Mouse (Mus musculus): Measurements from ENCODE around the gene St5. TPM values are rescaled to one million over a fixed set of nuclear protein-coding genes. Genes with fewer than 3 reads are reported as not detected.

The St5 gene
- total RNA-seq, 2 experiments from 2014 or later, result 381 to 390 TPM

DNA sequence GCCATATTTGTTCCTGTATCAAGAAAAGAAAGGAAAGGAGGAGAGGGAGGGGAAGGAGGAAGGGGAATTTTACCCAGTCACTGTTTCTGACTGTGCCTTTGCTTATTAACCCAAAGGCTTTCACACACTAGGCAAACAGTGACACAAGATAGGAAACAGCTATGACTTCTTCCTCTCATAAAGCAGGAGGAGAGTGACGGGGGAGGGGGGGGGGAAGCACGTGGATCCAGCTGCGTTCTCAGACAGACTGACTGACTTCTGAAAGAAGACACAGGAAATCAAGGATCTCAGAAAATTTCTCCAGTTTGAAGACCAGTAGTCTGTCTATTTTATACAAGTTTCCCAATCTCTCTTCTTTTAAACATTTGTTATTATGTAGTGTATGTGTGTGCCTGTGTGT, 56.8 kb downstream of the St5 start:
- no peak for ATAC-seq (replicated peaks; ENCODE audit: low FRiP score, poor library complexity, severe bottlenecking)

DNA sequence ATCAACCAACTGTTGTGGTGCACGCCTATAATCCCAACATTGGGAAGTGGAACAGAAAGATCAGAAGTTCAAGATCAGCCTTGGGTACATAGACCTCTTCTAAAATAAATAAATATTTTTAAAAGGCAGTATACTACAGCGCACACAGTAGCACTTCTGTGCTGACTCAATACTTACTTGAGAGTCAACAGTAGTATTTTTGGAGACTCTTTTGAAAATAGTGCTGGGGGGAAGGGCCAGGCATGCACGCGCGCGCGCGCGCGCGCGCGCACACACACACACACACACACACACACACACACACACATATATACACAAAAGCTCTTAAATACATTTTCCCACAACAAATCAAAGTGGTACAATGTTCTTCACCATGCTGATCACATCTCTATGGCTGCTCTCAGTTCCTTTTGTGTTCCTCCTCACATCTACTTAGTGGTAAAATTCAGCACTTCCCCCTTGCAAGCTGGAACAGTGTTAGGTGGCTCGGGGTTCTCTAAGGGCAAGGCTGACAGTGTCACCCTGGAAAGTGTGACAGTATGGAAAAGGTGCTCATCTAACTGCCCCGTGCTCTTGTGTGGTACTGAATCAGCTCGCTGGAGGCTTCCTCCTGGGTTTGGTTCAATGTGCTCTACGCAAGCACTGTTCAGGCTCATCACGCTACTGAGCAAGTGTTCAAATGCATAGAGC, 60.0 kb downstream of the St5 start:
- no peak for ATAC-seq (replicated peaks; ENCODE audit: low FRiP score, poor library complexity, severe bottlenecking)

DNA sequence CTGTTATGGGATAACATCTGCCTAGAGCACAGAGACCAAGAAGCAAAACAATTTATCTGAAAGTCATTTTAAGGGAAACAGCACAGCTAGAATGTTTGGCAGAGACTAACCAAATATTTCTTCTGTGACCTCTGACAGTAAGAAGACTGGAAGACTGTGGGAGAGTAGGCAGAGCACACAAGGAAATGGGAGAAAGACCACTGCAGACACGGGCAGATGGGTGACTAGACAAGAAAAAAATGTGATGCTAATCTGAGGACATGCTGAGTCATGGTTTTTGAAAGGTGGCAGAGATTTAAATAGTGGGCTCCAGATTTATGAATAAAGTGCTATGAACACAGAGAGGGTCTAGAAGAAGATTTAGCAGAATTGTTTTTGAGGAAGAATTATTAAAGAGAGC, 61.4 kb downstream of the St5 start:
- no peak for ATAC-seq (replicated peaks; ENCODE audit: low FRiP score, poor library complexity, severe bottlenecking)

DNA sequence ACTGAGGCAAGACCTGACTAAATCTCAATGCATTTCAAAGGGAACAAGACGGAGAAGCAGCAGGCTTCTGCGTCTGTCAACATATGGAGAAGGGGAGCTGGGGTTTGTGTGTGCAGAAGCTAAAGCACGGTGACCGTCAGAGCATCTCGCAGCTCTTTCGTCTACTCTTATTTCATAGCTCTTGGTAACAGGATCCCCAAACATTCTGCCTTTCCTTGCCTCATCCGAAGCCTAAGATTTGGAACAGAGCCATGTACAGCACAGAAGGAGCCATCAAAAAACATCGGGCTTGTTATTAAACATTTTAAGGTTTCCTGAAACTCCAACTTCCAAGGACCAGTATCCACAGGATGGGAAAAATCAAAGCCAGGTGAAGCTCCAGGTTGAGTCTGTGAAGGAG, 62.3 kb downstream of the St5 start:
- no peak for ATAC-seq (replicated peaks; ENCODE audit: low FRiP score, poor library complexity, severe bottlenecking)

DNA sequence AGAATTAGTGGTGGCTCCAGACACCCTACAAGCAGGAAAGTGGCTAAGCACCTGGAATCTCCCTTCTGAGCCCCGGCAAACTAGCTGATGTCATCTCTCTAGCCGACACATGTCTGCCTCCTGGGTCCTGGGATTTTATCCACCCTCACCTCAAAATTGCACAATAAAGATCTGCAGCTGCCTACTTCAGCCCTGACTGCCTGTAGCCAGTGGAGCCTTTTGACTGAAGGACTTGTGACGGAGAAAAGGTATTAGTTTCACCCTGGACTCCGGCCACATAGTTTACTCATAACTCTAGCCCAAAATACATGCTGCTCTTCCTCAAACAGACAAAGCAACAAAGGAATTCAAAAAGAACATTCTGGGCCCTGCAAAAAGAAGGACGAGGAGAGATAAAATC, 66.0 kb downstream of the St5 start:
- no peak for ATAC-seq (replicated peaks; ENCODE audit: low FRiP score, poor library complexity, severe bottlenecking)

DNA sequence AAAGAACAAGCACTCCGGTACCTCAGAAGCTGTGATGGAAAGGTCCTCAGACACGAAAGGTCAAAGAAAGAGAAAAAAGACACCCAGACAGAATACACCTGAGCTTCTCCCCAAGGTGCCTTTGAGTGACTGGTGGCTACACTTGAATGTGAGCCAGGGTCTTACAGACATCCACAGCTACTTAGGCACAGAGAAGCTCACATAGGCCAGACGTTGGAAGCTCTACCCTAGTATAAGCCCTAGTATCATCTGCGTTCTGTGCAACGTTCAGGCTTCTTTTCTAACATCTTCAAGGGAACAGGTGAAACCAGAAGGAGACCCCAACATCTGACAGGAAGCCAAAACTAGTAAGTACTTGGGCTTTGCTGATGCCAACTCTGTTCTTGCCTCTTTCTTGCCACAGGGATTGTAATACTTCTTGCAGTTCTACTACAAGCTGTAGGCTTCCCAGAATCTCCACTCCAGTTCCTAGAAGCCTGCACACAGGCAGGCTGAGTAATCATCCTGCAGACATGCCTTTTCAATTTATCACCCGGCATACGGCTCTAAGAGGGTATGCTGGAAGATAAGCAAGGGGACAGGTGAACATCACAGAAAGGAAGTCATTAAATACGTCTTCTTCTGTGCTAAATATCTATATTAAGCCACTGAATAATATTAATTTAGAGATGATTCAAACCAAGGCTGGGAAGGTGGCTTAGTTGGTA, 67.2 kb downstream of the St5 start:
- no peak for ATAC-seq (replicated peaks; ENCODE audit: low FRiP score, poor library complexity, severe bottlenecking)

DNA sequence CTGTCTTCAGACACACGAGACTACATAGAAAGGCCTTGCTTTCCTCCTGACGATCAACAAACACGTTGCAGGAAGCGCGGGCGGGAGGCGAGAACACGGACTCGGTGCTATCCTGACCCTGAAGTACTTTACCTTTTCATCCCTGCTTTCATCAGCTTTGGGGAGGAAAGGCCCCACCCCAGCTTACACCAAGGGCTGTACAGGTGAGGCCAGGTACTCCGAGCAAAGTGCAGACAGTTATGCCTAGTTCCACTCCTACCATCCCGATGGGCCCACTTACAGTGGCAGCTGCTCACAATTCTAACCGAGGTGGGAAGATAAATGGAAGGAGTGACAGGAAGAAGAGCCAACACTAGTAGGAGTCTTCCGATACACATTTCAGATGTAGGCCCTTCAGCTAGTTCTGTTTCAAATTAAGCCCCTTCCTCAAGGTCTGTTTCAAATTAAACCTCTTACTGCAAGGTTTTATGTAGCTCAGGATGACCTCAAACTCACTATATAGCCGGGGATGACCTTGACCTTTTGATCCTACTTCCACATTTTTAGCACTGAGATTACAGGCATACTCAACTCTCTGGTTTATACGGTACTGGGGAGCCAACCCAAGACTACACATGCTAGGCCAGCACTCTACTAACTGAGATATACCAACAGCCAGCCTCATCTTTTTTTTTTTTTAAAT, 69.9 kb downstream of the St5 start:
- no peak for ATAC-seq (replicated peaks; ENCODE audit: low FRiP score, poor library complexity, severe bottlenecking)

DNA sequence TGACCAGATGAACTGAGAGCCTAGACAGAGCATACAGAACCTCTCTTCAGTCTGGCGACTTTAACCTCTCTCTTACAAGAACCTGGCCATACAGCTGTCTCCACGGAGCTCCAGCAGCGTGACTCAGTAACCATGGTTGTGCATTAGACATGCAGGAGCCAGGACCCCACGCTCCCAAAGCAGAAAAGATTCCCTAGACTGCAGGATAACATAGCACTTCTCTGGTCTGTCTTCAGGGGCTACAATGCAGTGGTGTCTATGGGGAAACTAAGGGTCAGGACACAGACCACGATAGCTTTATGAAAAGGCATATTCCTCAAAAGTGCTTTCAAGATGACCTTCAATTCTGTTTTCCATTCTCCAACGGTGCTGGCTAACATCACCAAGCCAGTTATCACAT, 72.1 kb downstream of the St5 start:
- ATAC-seq (replicated peaks; ENCODE audit: low FRiP score, poor library complexity, severe bottlenecking), result no peak

DNA sequence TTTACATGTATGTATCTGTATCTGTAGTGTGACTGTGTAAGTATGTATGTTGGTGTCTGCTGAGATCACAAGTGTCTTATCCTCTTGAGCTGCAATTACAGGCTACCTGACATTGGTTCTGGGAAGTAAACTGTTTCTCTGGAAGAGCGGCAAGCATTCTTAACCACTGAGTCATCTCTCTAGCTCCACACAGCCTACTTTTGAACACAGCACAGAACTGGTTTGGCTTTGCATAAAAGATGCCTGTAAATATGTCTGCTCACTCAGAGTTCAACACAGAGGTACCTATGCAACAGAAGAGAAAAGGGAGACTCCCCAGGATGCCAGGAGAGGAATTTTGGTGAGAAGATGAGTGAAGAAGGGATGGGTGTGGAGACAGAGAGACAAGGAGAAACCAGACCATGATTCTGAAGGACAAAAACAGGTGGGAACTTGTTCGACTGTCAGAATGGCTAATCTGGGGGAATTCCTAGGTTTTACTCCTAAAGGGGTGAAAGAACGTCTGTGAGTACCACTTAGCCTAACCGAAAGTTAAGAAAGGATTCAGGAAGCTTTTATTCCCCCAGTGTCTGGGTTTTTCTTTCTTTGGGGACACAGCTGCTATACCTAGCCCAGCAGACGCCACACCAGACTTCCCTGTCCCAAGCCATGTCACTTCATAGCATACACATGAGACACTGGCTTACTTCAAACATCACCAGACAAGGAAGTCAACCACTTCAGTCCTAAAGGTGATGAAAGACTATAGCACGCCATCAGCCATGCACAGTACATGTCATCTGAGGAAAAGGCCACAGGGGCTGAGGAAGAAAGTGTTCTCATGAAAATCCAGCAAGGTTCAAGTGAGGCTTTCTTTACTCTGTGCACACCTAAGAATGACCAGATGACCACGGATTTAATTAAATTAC, 73.3 kb downstream of the St5 start:
- no peak for ATAC-seq (replicated peaks; ENCODE audit: low FRiP score, poor library complexity, severe bottlenecking)

DNA sequence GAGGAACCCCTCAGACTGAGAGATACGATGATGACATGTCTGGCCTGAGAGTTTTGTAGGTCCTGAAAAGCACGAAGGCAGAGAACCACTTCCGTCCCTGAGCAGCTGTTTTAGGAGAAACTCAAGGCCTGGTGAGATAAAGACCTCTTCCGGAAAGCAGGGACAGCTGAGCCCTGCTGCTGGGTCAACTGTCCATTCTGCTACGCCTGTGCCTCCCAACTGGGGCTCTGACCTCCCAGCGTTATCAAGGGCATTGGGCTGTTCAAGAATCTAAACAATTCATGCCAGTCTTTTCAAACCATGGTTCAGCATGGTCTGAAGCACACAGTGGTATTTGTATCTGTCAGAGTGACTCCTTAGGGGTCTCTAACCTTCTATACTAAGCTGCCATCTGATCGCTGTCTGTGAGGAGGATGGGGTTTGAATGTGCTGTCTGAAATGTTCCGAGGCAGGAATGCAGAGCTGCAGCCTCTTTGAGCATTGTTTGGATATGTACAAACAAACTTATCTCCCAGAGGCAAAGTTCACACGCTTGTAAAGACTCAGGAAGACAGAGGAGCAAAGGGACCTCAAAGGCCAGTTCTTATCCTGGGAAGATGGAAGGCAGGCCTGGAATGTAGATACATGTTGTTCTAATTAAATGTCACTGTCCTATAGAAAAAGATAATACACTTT, 74.3 kb downstream of the St5 start:
- ATAC-seq (replicated peaks; ENCODE audit: low FRiP score, poor library complexity, severe bottlenecking), result no peak

DNA sequence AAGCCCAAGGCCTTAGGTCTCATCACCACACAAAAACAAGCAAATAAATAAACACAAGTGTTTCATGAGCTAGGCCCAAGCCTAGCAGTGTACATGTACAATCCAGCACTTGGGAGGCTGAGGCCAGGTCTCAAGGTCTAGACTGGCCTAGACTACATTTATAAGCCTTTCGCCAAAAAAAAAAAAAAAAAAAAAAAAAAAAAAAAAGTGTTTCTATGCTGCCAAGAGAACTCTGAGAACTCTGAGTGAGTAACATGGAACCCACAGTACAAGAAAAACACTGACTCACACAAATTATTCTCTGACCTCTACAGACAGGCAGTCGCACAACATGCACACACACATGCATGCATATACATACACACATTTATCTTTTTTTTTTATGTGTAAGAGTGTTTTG, 75.6 kb downstream of the St5 start:
- no peak for ATAC-seq (replicated peaks; ENCODE audit: low FRiP score, poor library complexity, severe bottlenecking)

DNA sequence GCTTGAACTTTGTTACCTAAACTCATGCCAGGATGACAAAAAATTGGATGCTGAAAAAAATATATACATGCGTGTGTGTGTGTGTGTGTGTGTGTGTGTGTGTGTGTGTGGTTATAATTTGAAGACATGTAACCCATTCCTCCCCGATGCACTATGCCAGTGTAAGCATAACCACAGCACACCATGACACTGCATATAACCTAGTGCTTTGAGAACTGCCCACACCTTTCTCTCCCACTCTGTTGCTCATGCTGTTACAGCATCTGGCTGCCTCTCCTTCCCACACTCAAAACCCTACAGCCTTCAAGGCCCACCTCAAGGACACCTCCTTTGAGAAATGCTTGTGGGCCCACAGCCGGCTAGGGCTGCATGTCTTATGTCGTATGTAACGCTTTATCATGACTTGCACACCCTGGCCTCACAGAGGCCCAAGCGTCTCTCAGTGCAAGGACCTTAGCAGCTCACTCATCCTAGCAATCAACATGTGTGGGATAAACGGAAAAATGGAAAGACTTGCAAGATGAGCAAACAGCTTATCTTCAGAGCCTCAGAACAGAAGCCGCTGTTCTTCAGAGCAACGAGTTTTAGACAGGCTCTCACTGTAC, 81.1 kb downstream of the St5 start:
- no peak for ATAC-seq (replicated peaks; ENCODE audit: low FRiP score, poor library complexity, severe bottlenecking)

DNA sequence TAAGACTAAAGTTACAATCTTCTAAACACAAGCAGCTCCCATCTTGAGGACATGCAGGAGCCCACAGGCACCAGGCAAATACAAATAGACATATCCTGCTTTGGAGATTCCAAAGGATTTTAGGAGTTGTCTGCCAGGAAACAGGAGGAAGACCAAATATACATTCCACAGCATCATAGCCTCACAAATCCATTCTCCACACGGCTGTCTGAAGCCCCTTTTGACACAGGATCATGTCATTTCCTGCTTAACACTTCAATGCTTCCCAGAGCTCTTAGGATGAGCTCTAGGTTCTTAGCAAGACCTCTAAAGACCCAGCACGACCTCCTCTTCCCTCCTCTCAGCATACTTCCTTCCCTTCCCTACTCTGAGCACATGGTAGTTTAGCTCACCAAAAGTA, 82.4 kb downstream of the St5 start:
- no peak for ATAC-seq (replicated peaks; ENCODE audit: low FRiP score, poor library complexity, severe bottlenecking)

DNA sequence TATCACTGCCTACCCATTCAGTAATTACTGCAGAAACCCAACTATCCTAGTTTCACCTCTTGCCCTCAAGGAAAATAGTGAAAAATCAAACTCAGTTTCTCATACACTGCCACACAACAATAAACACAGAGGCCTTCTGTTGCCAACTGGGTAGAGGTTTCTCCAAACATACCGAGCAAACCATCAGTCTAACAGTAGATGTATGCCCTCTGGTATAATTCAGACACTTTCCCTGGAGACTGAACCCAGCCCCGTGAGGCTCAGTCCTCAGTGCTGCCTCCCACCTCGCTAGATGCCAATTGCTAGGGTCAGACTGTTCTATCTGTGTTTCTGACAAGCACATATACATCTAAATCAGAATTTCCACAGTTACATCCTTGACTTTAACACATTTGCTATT, 83.1 kb downstream of the St5 start:
- no peak for ATAC-seq (replicated peaks; ENCODE audit: low FRiP score, poor library complexity, severe bottlenecking)

DNA sequence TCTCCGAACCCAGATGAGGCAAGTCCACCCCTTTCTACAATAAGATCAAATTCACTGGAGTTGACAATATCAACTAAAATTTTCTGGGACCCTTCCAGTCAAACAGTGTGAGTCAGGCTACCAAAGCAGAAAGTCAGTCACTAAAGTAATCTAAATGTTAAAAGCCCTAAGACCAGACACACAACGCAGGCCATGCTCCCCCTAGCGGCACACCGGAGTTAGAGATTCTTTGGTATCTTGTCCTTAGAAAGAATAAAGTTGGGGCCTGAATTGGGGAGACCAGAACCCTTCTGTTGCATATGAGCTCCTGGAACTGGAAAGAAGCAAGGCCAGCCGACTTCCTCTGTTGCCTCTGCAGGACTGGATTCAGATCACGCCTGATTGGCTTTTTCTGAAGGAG, 84.7 kb downstream of the St5 start:
- peak; percentile 75 for ATAC-seq (replicated peaks; ENCODE audit: low FRiP score, poor library complexity, severe bottlenecking)

DNA sequence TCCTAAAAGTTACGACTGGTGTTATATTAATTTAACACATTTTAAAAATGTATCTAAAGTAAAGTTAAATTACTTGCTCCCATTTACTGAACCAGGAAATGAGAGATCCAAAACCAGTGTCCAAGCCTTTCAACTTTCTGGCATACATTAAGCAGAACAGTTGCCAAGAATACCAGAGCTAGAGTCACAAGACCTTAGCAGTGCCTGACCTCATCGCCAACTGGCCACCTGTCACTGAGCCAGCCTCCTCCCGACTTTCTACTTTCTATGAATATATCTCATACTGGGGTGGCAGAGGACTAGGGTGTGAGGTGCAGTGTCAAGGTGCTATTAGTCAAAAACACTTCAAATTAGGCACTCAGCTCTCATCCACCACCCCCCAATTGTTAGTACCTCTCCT, 85.6 kb downstream of the St5 start:
- no peak for ATAC-seq (replicated peaks; ENCODE audit: low FRiP score, poor library complexity, severe bottlenecking)

DNA sequence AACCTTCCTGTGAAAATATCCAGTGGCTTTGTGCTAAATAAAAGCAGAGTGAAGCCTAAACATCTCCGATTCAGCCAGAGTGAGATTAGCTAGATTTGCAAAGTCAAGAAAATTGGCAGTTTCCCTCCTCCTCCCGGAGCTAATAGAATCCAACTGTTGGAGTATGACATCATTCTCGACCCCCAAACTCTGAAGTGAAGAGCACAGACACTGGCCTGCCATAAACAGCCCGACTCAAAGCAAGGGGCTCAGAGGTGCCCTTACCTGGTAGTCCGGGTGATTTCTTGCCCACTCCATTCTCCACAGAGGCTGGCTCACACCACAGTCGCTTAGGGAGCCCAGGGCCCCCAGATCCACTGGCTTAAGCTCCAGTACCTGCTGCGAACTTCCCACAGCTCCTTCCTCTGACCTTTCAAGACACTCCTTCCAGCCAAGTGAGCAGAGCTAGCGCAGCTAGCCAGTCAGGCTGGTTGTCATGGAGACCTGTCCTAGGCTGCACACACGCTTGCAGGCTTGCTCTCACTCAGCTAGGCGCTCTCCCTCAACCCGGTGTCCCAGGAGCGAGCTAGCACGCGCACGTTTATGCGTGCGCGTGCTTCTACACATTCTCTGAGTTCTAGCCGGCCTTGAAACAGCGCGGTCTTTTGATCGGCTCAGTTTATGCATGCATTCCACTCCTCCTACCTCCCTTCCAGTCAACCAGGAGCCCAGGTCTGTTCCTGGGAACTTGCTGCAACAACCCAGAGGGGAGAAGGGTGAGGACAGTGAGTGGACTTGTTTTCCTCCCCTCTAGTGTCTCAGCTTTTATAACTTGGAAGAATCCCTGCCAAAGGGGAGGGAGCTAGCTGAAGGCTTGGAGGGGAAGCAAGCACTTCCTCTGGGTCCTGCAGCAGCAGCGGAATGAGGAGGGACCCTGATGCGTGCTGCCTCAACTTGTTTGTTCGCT, 87.1 kb downstream of the St5 start:
- peak; percentile 91 for ATAC-seq (replicated peaks; ENCODE audit: low FRiP score, poor library complexity, severe bottlenecking)

DNA sequence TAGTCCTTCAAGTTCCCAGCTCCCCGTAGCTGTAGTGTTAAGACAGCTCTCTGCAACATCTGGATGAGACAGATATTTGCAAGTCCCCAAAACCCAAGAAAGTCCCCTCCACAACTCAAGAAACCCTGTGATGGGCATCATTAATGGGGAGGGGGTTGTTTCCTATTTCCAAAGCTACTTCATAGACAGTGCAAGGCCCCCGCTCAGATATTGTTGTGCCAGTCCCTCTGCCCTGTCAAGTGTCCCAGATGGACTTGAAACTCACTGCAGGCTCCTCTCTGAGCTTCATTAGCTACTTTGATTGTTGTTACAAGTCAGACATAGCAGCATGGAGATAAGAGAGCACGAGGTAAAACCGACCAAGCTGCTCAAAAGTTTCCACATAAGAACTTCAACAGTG, 87.8 kb downstream of the St5 start:
- ATAC-seq (replicated peaks; ENCODE audit: low FRiP score, poor library complexity, severe bottlenecking), result no peak

All from erythroblast, adult 5-6 weeks (primary cell).